Mouse (Mus musculus): Measurements from ENCODE around the gene Odf3b. TPM values are rescaled to one million over a fixed set of nuclear protein-coding genes. Genes with fewer than 3 reads are reported as not detected.

Gene Odf3b
- polyA plus RNA-seq (2014; fragmentation: Nextera tagmentation; extraction: Ambion mirVana) = 0.39 and 1.0 TPM in 2 replicates

- peaks cover 40% of the 10 kb centered on the region for H3K27me3 ChIP-seq (ENCODE audit: control insufficient read depth, insufficient read depth, low read length)
- peak; percentile 51 for DNase-seq (ENCODE audit: low spot score)
- ATAC-seq (ENCODE audit: insufficient read depth, low FRiP score, low TSS enrichment) = no peak
- no peak within 1 kb of the TSS for H3K27ac ChIP-seq (ENCODE audit: low read depth, low read length)
- H3K4me3 ChIP-seq (ENCODE audit: low read depth, low read length) = peak within 1 kb of the TSS; percentile 34
- H3K36me3 ChIP-seq (ENCODE audit: control insufficient read depth, insufficient read depth, low read length) = no peaks in the 10 kb centered on the region
- H3K9me3 ChIP-seq (ENCODE audit: control insufficient read depth, low read length) = no peaks in the 10 kb centered on the region
- peaks cover 8% of the 10 kb centered on the region; the same call in 1 of the 2 replicates for H3K4me1 ChIP-seq (ENCODE audit: control insufficient read depth, insufficient read depth, low read length)
- H3K9ac ChIP-seq (ENCODE audit: low read length) = peak within 1 kb of the TSS; percentile 32; the same call in 1 of the 2 replicates
- under 1% methylated on average over 32 of the region's 33 CpGs for WGBS
- H3K4me2 ChIP-seq (ENCODE audit: low read depth) = peak within 1 kb of the TSS; percentile 58
Measured at GRCm38 (mm10) chr15:89378831-89379401, at the start of gene Odf3b. Gene Odf3b (minus strand): TSS chr15:89379282.

- ATAC-seq (ENCODE audit: insufficient read depth, low FRiP score, low TSS enrichment) (no peak), DNase-seq (ENCODE audit: low spot score) (no peak)
- no peak overlapping the region for H3K27ac ChIP-seq (ENCODE audit: low read depth, low read length)
- 81% methylated on average over 19 of the region's 19 CpGs for WGBS
- no peaks in the 10 kb centered on the region for H3K27me3 ChIP-seq (ENCODE audit: control insufficient read depth, insufficient read depth, low read length)
- no peaks in the 10 kb centered on the region for H3K9me3 ChIP-seq (ENCODE audit: control insufficient read depth, low read length)
- no peak overlapping the region for H3K9ac ChIP-seq (ENCODE audit: low read length)
- H3K4me3 ChIP-seq (ENCODE audit: low read depth, low read length) = peak overlapping the region; percentile 50
- H3K36me3 ChIP-seq (ENCODE audit: control insufficient read depth, insufficient read depth, low read length) = no peaks in the 10 kb centered on the region
- H3K4me1 ChIP-seq (ENCODE audit: control insufficient read depth, insufficient read depth, low read length) = peaks cover 8% of the 10 kb centered on the region
- H3K4me2 ChIP-seq (ENCODE audit: low read depth) = peak overlapping the region; percentile 91
Measured at GRCm38 (mm10) chr15:89428136-89428790, 49.2 kb upstream of the Odf3b start.

GRCm38 (mm10) chr15:89426716-89427115 lies 47.6 kb upstream of the Odf3b start:
- H3K9me3 ChIP-seq (ENCODE audit: control insufficient read depth, low read length) = no peaks in the 10 kb centered on the region
- H3K27me3 ChIP-seq (ENCODE audit: control insufficient read depth, insufficient read depth, low read length) = no peaks in the 10 kb centered on the region
- no peak overlapping the region for H3K9ac ChIP-seq (ENCODE audit: low read length)
- no peak for ATAC-seq (ENCODE audit: insufficient read depth, low FRiP score, low TSS enrichment)
- H3K4me2 ChIP-seq (ENCODE audit: low read depth) = no peak overlapping the region
- no peak overlapping the region for H3K27ac ChIP-seq (ENCODE audit: low read depth, low read length)
- H3K36me3 ChIP-seq (ENCODE audit: control insufficient read depth, insufficient read depth, low read length) = no peaks in the 10 kb centered on the region
- peaks cover 8% of the 10 kb centered on the region for H3K4me1 ChIP-seq (ENCODE audit: control insufficient read depth, insufficient read depth, low read length)
- no peak overlapping the region for H3K4me3 ChIP-seq (ENCODE audit: low read depth, low read length)
- no peak for DNase-seq (ENCODE audit: low spot score)
- WGBS = 91% methylated on average over 10 of the region's 10 CpGs

GRCm38 (mm10) chr15:89425711-89426121 lies 46.6 kb upstream of the Odf3b start, which contains the start of gene Cpt1b:
Gene Cpt1b (minus strand): TSS chr15:89425863.
- H3K4me2 ChIP-seq (ENCODE audit: low read depth) = no peak within 1 kb of the TSS
- H3K9ac ChIP-seq (ENCODE audit: low read length) = no peak within 1 kb of the TSS
- H3K27ac ChIP-seq (ENCODE audit: low read depth, low read length) = no peak within 1 kb of the TSS
- WGBS = 36% methylated on average over 6 of the region's 6 CpGs
- no peaks in the 10 kb centered on the region for H3K9me3 ChIP-seq (ENCODE audit: control insufficient read depth, low read length)
- H3K27me3 ChIP-seq (ENCODE audit: control insufficient read depth, insufficient read depth, low read length) = no peaks in the 10 kb centered on the region
- ATAC-seq (ENCODE audit: insufficient read depth, low FRiP score, low TSS enrichment) (no peak), DNase-seq (ENCODE audit: low spot score) (no peak)
- H3K4me1 ChIP-seq (ENCODE audit: control insufficient read depth, insufficient read depth, low read length) = peaks cover 8% of the 10 kb centered on the region
- no peaks in the 10 kb centered on the region for H3K36me3 ChIP-seq (ENCODE audit: control insufficient read depth, insufficient read depth, low read length)
- H3K4me3 ChIP-seq (ENCODE audit: low read depth, low read length) = no peak within 1 kb of the TSS

- Histone ChIP-seq H3K4me3 (ENCODE audit: low read depth, low read length) (no peak overlapping the region), H3K27ac (ENCODE audit: low read depth, low read length) (no peak overlapping the region)
- WGBS = 84% methylated on average over 8 of the region's 8 CpGs
Measured at GRCm38 (mm10) chr15:89424621-89425020, 45.5 kb upstream of the Odf3b start.

GRCm38 (mm10) chr15:89421938-89422337 lies 42.9 kb upstream of the Odf3b start:
- DNase-seq (ENCODE audit: low spot score) (no peak), ATAC-seq (ENCODE audit: insufficient read depth, low FRiP score, low TSS enrichment) (no peak)
- Histone ChIP-seq H3K36me3 (ENCODE audit: control insufficient read depth, insufficient read depth, low read length) (no peaks in the 10 kb centered on the region), H3K4me3 (ENCODE audit: low read depth, low read length) (no peak overlapping the region), H3K4me1 (ENCODE audit: control insufficient read depth, insufficient read depth, low read length) (no peaks in the 10 kb centered on the region), H3K4me2 (ENCODE audit: low read depth) (no peak overlapping the region), H3K27ac (ENCODE audit: low read depth, low read length) (no peak overlapping the region), H3K27me3 (ENCODE audit: control insufficient read depth, insufficient read depth, low read length) (no peaks in the 10 kb centered on the region), H3K9me3 (ENCODE audit: control insufficient read depth, low read length) (no peaks in the 10 kb centered on the region), H3K9ac (ENCODE audit: low read length) (no peak overlapping the region)
- 94% methylated on average over 9 of the region's 9 CpGs for WGBS

More at GRCm38 (mm10) chr15:89424621-89425020, 45.5 kb upstream of the Odf3b start:
- H3K36me3 ChIP-seq (ENCODE audit: control insufficient read depth, insufficient read depth, low read length) = no peaks in the 10 kb centered on the region
- H3K9me3 ChIP-seq (ENCODE audit: control insufficient read depth, low read length) = no peaks in the 10 kb centered on the region
- DNase-seq (ENCODE audit: low spot score) (no peak), ATAC-seq (ENCODE audit: insufficient read depth, low FRiP score, low TSS enrichment) (no peak)
- no peak overlapping the region for H3K9ac ChIP-seq (ENCODE audit: low read length)
- no peak overlapping the region for H3K4me2 ChIP-seq (ENCODE audit: low read depth)
- peaks cover 8% of the 10 kb centered on the region for H3K4me1 ChIP-seq (ENCODE audit: control insufficient read depth, insufficient read depth, low read length)
- no peaks in the 10 kb centered on the region for H3K27me3 ChIP-seq (ENCODE audit: control insufficient read depth, insufficient read depth, low read length)

GRCm38 (mm10) chr15:89415282-89415681 lies 36.2 kb upstream of the Odf3b start:
- WGBS = 90% methylated on average over 8 of the region's 8 CpGs
- no peak for ATAC-seq (ENCODE audit: insufficient read depth, low FRiP score, low TSS enrichment)

GRCm38 (mm10) chr15:89410118-89410517 lies 31.0 kb upstream of the Odf3b start, which contains the start of gene Syce3:
Gene Syce3 (minus strand): TSS chr15:89410503.
- DNase-seq (ENCODE audit: low spot score) (no peak), ATAC-seq (ENCODE audit: insufficient read depth, low FRiP score, low TSS enrichment) (no peak)
- H3K4me3 ChIP-seq (ENCODE audit: low read depth, low read length) = no peak within 1 kb of the TSS

More at GRCm38 (mm10) chr15:89415282-89415681, 36.2 kb upstream of the Odf3b start:
- no peaks in the 10 kb centered on the region for H3K4me1 ChIP-seq (ENCODE audit: control insufficient read depth, insufficient read depth, low read length)
- no peak overlapping the region for H3K4me3 ChIP-seq (ENCODE audit: low read depth, low read length)
- H3K9ac ChIP-seq (ENCODE audit: low read length) = no peak overlapping the region
- no peaks in the 10 kb centered on the region for H3K27me3 ChIP-seq (ENCODE audit: control insufficient read depth, insufficient read depth, low read length)
- H3K9me3 ChIP-seq (ENCODE audit: control insufficient read depth, low read length) = no peaks in the 10 kb centered on the region
- no peak overlapping the region for H3K4me2 ChIP-seq (ENCODE audit: low read depth)
- no peak overlapping the region for H3K27ac ChIP-seq (ENCODE audit: low read depth, low read length)
- H3K36me3 ChIP-seq (ENCODE audit: control insufficient read depth, insufficient read depth, low read length) = no peaks in the 10 kb centered on the region
- DNase-seq (ENCODE audit: low spot score) = no peak

GRCm38 (mm10) chr15:89406691-89407090 lies 27.6 kb upstream of the Odf3b start:
- H3K9me3 ChIP-seq (ENCODE audit: control insufficient read depth, low read length) = no peaks in the 10 kb centered on the region; the same call in 1 of the 2 replicates
- no peak overlapping the region for H3K4me3 ChIP-seq (ENCODE audit: low read depth, low read length)
- H3K4me2 ChIP-seq (ENCODE audit: low read depth) = no peak overlapping the region
- H3K9ac ChIP-seq (ENCODE audit: low read length) = no peak overlapping the region
- DNase-seq (ENCODE audit: low spot score) = no peak
- no peaks in the 10 kb centered on the region for H3K4me1 ChIP-seq (ENCODE audit: control insufficient read depth, insufficient read depth, low read length)
- no peak overlapping the region for H3K27ac ChIP-seq (ENCODE audit: low read depth, low read length)
- H3K36me3 ChIP-seq (ENCODE audit: control insufficient read depth, insufficient read depth, low read length) = no peaks in the 10 kb centered on the region
- no peaks in the 10 kb centered on the region for H3K27me3 ChIP-seq (ENCODE audit: control insufficient read depth, insufficient read depth, low read length)
- no peak for ATAC-seq (ENCODE audit: insufficient read depth, low FRiP score, low TSS enrichment)

More at GRCm38 (mm10) chr15:89410118-89410517, 31.0 kb upstream of the Odf3b start, which contains the start of gene Syce3:
- H3K36me3 ChIP-seq (ENCODE audit: control insufficient read depth, insufficient read depth, low read length) = no peaks in the 10 kb centered on the region
- 86% methylated on average over 22 of the region's 24 CpGs for WGBS
- H3K9ac ChIP-seq (ENCODE audit: low read length) = no peak within 1 kb of the TSS
- H3K27ac ChIP-seq (ENCODE audit: low read depth, low read length) = no peak within 1 kb of the TSS
- no peaks in the 10 kb centered on the region for H3K27me3 ChIP-seq (ENCODE audit: control insufficient read depth, insufficient read depth, low read length)
- H3K4me2 ChIP-seq (ENCODE audit: low read depth) = no peak within 1 kb of the TSS
- no peaks in the 10 kb centered on the region for H3K4me1 ChIP-seq (ENCODE audit: control insufficient read depth, insufficient read depth, low read length)
- no peaks in the 10 kb centered on the region; the same call in 1 of the 2 replicates for H3K9me3 ChIP-seq (ENCODE audit: control insufficient read depth, low read length)
